ENCODE assay signal across 8 mouse cellular contexts in genomic region chr8:84655336-84656190, GRCm38 (mm10). TPM values are rescaled to one million over a fixed set of nuclear protein-coding genes. Genes with fewer than 3 reads are reported as not detected.
A peak's percentile ranks its signal among the peaks of the same experiment; 100 is the strongest.
DNase-seq lines count a peak whose midpoint lies in the region; ATAC-seq and TF ChIP-seq lines count a peak whose summit lies in the region.

No protein-coding gene starts in this region.

- no peaks in the 10 kb centered on the region for H3K27me3 ChIP-seq in spleen, adult 2 months (ENCODE audit: control insufficient read depth, insufficient read depth, low read length)
- H3K27me3 ChIP-seq in heart, embryonic 11.5 days (ENCODE audit: control insufficient read depth, insufficient read depth, low read length) = no peaks in the 10 kb centered on the region
- H3K27me3 ChIP-seq in limb, embryonic 11.5 days (ENCODE audit: control insufficient read depth, insufficient read depth, low read length) = no peaks in the 10 kb centered on the region

- no peak for TF ChIP-seq CTCF in spleen, adult 2 months (IDR thresholded peaks at IDR 0.05; ENCODE audit: extremely low read depth, insufficient read depth, insufficient read length, insufficient replicate concordance)

- H3K4me2 ChIP-seq in heart, embryonic 11.5 days = peak overlapping the region; percentile 94
- H3K4me2 ChIP-seq in limb, embryonic 11.5 days (ENCODE audit: low read depth, severe bottlenecking) = peak overlapping the region; percentile 85

- WGBS in spleen, adult 2 months = 18% methylated on average over 15 of the region's 15 CpGs
- WGBS in heart, embryonic 11.5 days (ENCODE audit: insufficient replicate concordance) = 2% methylated on average over 14 of the region's 15 CpGs
- WGBS in limb, embryonic 11.5 days = under 1% methylated on average over 15 of the region's 15 CpGs

- H3K9me3 ChIP-seq in heart, embryonic 11.5 days (replicated peaks; ENCODE audit: control insufficient read depth, low read length) = no peaks in the 10 kb centered on the region
- H3K9me3 ChIP-seq in limb, embryonic 11.5 days (ENCODE audit: control insufficient read depth, low read length) = no peaks in the 10 kb centered on the region

- H3K27ac ChIP-seq in spleen, adult 2 months (ENCODE audit: insufficient read depth, low read length) = peak overlapping the region; percentile 81; the same call in 1 of the 2 replicates
- H3K27ac ChIP-seq in heart, embryonic 11.5 days (ENCODE audit: low read depth, low read length) = peak overlapping the region; percentile 98
- H3K27ac ChIP-seq in limb, embryonic 11.5 days (replicated peaks; ENCODE audit: low read depth, low read length) = peak overlapping the region; percentile 100

- ATAC-seq in heart, embryonic 11.5 days (replicated peaks; ENCODE audit: insufficient number of reproducible peaks, low FRiP score, low TSS enrichment) = peak; percentile 57
- ATAC-seq in limb, embryonic 11.5 days (ENCODE audit: insufficient number of reproducible peaks, low FRiP score, low TSS enrichment, low read depth) = peak; percentile 80

- H3K36me3 ChIP-seq in spleen, adult 2 months (ENCODE audit: control insufficient read depth, insufficient read depth, low read length) = no peaks in the 10 kb centered on the region
- no peaks in the 10 kb centered on the region for H3K36me3 ChIP-seq in heart, embryonic 11.5 days (ENCODE audit: control insufficient read depth, insufficient read depth, low read length)
- H3K36me3 ChIP-seq in limb, embryonic 11.5 days (ENCODE audit: control insufficient read depth, insufficient read depth, low read length) = no peaks in the 10 kb centered on the region

- peak overlapping the region; percentile 59; the same call in 1 of the 2 replicates for H3K4me3 ChIP-seq in spleen, adult 2 months (ENCODE audit: extremely low read depth, insufficient read depth, insufficient read length)
- peak overlapping the region; percentile 47 for H3K4me3 ChIP-seq in heart, embryonic 11.5 days (ENCODE audit: low read depth, low read length)
- H3K4me3 ChIP-seq in limb, embryonic 11.5 days (ENCODE audit: low read depth, low read length) = peak overlapping the region; percentile 29

- H3K9ac ChIP-seq in heart, embryonic 11.5 days (ENCODE audit: low read depth, low read length) = peak overlapping the region; percentile 82
- peak overlapping the region; percentile 81 for H3K9ac ChIP-seq in limb, embryonic 11.5 days (ENCODE audit: low read length)

- no peak for TF ChIP-seq POLR2A in spleen, adult 2 months (IDR thresholded peaks at IDR 0.05; ENCODE audit: low read depth, low read length)

- no peak for DNase-seq in spleen, adult 2 months (ENCODE audit: low read depth in 1 of 2, low spot score in 2 of 2)
- DNase-seq in spleen, adult 12 weeks (ENCODE audit: low spot score) = no peak
- peak; percentile 89 for DNase-seq in limb, embryonic 11.5 days (ENCODE audit: low spot score)
- DNase-seq in naive thymus-derived CD4-positive, alpha-beta T cell, adult 2 months (ENCODE audit: low read depth) = peak; percentile 40
- no peak for DNase-seq in cerebellum, postnatal 10 days
- DNase-seq in thymus, postnatal 25 days = no peak
- DNase-seq in right cerebral cortex, postnatal 25 days = no peak

- peaks cover 14% of the 10 kb centered on the region; the same call in 1 of the 2 replicates for H3K4me1 ChIP-seq in spleen, adult 2 months (ENCODE audit: control insufficient read depth, insufficient read depth, insufficient read length)
- peaks cover 51% of the 10 kb centered on the region for H3K4me1 ChIP-seq in heart, embryonic 11.5 days (ENCODE audit: control insufficient read depth, insufficient read depth, low read length)
- H3K4me1 ChIP-seq in limb, embryonic 11.5 days (ENCODE audit: control insufficient read depth, insufficient read depth, low read length) = peaks cover 43% of the 10 kb centered on the region

RNA-seq across cellular contexts. Expression of gene Ier2, which starts 7.1 kb away (rescaled TPM):
- 23.0 and 27.4 TPM in 2 replicates for polyA plus RNA-seq in spleen, adult 2 months (2012; rRNA removed)
- polyA plus RNA-seq in heart, embryonic 11.5 days (2014; fragmentation: Nextera tagmentation; extraction: Ambion mirVana) = 52.3 and 55.9 TPM in 2 replicates
- polyA plus RNA-seq in limb, embryonic 11.5 days (2014; fragmentation: Nextera tagmentation; extraction: Ambion mirVana) = 149 and 156 TPM in 2 replicates

RNA-seq across cellular contexts. Expression of gene Trmt1, which starts 30.5 kb away (rescaled TPM):
- 98.1 and 155 TPM in 2 replicates for polyA plus RNA-seq in spleen, adult 2 months (2012; rRNA removed)
- polyA plus RNA-seq in heart, embryonic 11.5 days (2014; fragmentation: Nextera tagmentation; extraction: Ambion mirVana) = 49.7 and 51.6 TPM in 2 replicates
- 65.7 and 65.9 TPM in 2 replicates for polyA plus RNA-seq in limb, embryonic 11.5 days (2014; fragmentation: Nextera tagmentation; extraction: Ambion mirVana)

RNA-seq across cellular contexts. Expression of gene Nacc1, which starts 32.1 kb away (rescaled TPM):
- polyA plus RNA-seq in spleen, adult 2 months (2012; rRNA removed) = 66.0 and 78.5 TPM in 2 replicates
- polyA plus RNA-seq in heart, embryonic 11.5 days (2014; fragmentation: Nextera tagmentation; extraction: Ambion mirVana) = 19.1 and 19.6 TPM in 2 replicates
- polyA plus RNA-seq in limb, embryonic 11.5 days (2014; fragmentation: Nextera tagmentation; extraction: Ambion mirVana) = 26.4 and 26.7 TPM in 2 replicates

RNA-seq across cellular contexts. Expression of gene Lyl1, which starts 45.7 kb away (rescaled TPM):
- polyA plus RNA-seq in spleen, adult 2 months (2012; rRNA removed) = 90.0 and 115 TPM in 2 replicates
- 19.5 and 22.9 TPM in 2 replicates for polyA plus RNA-seq in heart, embryonic 11.5 days (2014; fragmentation: Nextera tagmentation; extraction: Ambion mirVana)
- polyA plus RNA-seq in limb, embryonic 11.5 days (2014; fragmentation: Nextera tagmentation; extraction: Ambion mirVana) = 3.9 and 4.8 TPM in 2 replicates

Comparison
In these comparisons a context has a peak if more than half of its experiments do, and no peak if none do; other contexts are left out.
1. DNase-seq: peak in limb, embryonic 11.5 days (single experiment) and naive thymus-derived CD4-positive, alpha-beta T cell, adult 2 months (single experiment); none in spleen, adult 2 months (0 of 2), spleen, adult 12 weeks (single experiment), cerebellum, postnatal 10 days (0 of 2), thymus, postnatal 25 days (single experiment) and right cerebral cortex, postnatal 25 days (single experiment).
2. Peak in every context shown above with its lines, with median percentiles within 50 percentile points of each other: H3K27ac ChIP-seq and H3K4me3 ChIP-seq.